In the genomic region with DNA sequence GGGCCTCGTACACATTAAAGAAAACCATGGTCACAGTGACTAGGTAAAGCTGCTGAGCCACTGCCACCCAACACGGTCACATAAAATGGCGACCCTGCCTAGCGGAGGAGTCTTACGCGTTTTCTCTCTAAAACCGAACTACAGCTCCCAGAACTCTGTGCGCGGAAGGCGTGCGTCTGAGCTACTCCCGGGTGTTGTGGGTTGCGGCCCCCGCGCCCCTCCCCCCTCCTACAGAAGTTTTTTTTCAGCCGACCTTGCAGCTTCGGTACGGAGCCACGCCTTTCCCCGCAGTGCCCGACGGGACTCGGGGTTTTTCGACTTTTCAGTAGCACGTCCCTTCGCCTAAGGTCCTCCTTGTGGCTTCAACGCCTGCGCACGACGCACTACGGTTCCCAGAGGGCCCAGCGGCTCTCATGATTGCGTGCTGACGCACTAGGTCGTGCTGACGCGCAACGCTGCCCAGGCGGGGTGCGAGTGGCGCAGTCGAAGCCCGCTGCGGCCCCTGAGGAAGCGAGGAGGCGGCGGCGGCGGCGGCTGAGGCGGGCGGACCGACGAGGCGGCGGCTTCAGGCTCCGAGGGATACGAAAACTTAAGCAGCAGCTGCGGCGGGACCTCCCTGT, we compare ENCODE assay signal across 8 mouse cellular contexts. TPM values are rescaled to one million over a fixed set of nuclear protein-coding genes. Genes with fewer than 3 reads are reported as not detected.
A peak's percentile ranks its signal among the peaks of the same experiment; 100 is the strongest.
DNase-seq lines count a peak whose midpoint lies in the region; ATAC-seq lines count a peak whose summit lies in the region.

No protein-coding gene starts in this region.

- peak; percentile 90 for ATAC-seq in megakaryocyte progenitor cell, adult 5-6 weeks (replicated peaks; ENCODE audit: poor library complexity)

- DNase-seq in adipocyte (ENCODE audit: low spot score) = peak; percentile 100
- peak; percentile 100 for DNase-seq in embryo, embryonic 10 days (ENCODE audit: low spot score)
- peak; percentile 93 for DNase-seq in gastrocnemius, postnatal 10 days
- DNase-seq in induced T-regulatory cell, adult 2 months (ENCODE audit: low read depth) = peak; percentile 99
- DNase-seq in left cerebral cortex, adult 9 months (ENCODE audit: low spot score in 2 of 2) = peak; percentile 98
- DNase-seq in right cerebral cortex, postnatal 14 days = peak; percentile 96
- peak; percentile 93 to 98 for DNase-seq in urinary bladder, postnatal 36 days (ENCODE audit: low spot score in 2 of 2)

RNA-seq across cellular contexts. Expression of a gene that starts 12.5 kb away (rescaled TPM):
- 100 to 1,000 TPM; 177 to 255 TPM for total RNA-seq in gastrocnemius, postnatal 10 days (2021)
- 298 and 382 TPM in 2 replicates for total RNA-seq in megakaryocyte progenitor cell, adult 5-6 weeks (2015)
- 96.7 and 109 TPM in 2 replicates for total RNA-seq in megakaryocyte progenitor cell, adult 5-6 weeks (2017)

RNA-seq across cellular contexts. Expression of a gene that starts 17.0 kb away (rescaled TPM):
- total RNA-seq in gastrocnemius, postnatal 10 days (2021) = 1 to 10 TPM; 3.4 to 3.8 TPM
- total RNA-seq in megakaryocyte progenitor cell, adult 5-6 weeks (2015) = 1.1 and 3.3 TPM in 2 replicates
- not detected in 2 replicates for total RNA-seq in megakaryocyte progenitor cell, adult 5-6 weeks (2017)

RNA-seq across cellular contexts. Expression of a gene that starts 26.1 kb away (rescaled TPM):
- 100 to 1,000 TPM; 364 to 374 TPM for total RNA-seq in gastrocnemius, postnatal 10 days (2021)
- total RNA-seq in megakaryocyte progenitor cell, adult 5-6 weeks (2015) = 262 and 312 TPM in 2 replicates
- total RNA-seq in megakaryocyte progenitor cell, adult 5-6 weeks (2017) = 108 and 112 TPM in 2 replicates

RNA-seq across cellular contexts. Expression of a gene that starts 31.5 kb away (rescaled TPM):
- total RNA-seq in gastrocnemius, postnatal 10 days (2021) = 10 to 100 TPM; 39.0 to 39.5 TPM
- total RNA-seq in megakaryocyte progenitor cell, adult 5-6 weeks (2015) = 4.7 and 5.1 TPM in 2 replicates
- total RNA-seq in megakaryocyte progenitor cell, adult 5-6 weeks (2017) = 9.9 and 10.6 TPM in 2 replicates

RNA-seq across cellular contexts. Expression of a gene that starts 33.0 kb away (rescaled TPM):
- total RNA-seq in gastrocnemius, postnatal 10 days (2021) = not detected
- total RNA-seq in megakaryocyte progenitor cell, adult 5-6 weeks (2015) = not detected in 2 replicates
- total RNA-seq in megakaryocyte progenitor cell, adult 5-6 weeks (2017) = not detected in 2 replicates

Comparison
In these comparisons a context has a peak if more than half of its experiments do, and no peak if none do; other contexts are left out.
1. Peak in every context shown above with its lines: DNase-seq and ATAC-seq.